Mouse (Mus musculus): ENCODE measurements around the gene Col23a1.

DNA sequence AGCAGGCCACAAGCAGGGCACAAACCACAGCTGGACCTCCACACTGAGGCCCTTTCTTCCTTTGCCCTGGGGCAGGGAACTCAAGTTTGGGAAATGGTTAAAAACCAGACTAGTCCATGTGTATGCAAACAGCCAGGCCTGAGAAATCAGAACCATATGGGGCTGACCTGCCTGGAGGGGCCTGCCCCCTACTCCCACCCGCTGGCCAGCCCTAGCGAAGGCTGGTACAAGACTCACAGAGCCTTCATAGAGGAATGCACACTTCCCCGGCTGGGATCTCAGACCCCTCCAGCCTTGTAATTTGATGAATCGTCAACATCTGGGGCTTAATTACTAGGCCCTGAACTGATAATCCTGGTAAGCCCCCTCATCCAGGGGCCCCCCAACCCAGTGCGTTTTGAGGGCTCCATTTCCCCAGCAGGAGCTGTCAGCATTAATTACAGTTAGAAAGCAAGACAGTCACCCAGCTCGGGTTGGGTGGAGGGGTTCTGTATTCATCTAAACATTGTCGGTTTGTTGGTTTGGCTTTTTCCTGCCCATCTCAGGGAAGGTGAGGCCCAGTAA lies 253.8 kb downstream of the Col23a1 start:
- no peak for TF ChIP-seq CTCF (IDR thresholded peaks at IDR 0.05; ENCODE audit: low read depth)
- TF ChIP-seq EP300 (IDR thresholded peaks at IDR 0.05; ENCODE audit: low read depth), result no peak

All from heart, postnatal 0 days (tissue).